Mouse (Mus musculus) liver, embryonic 14.5 days (tissue): Measurements from ENCODE around the gene Plpp3.

ENCODE experiments used
- CTCF ChIP-seq: IDR thresholded peaks from 2 replicates; pipeline ENCODE4 v1.5.1; 2016; ENCODE audit warnings: antibody characterized with exemption, low read depth, control low read depth
- EP300 ChIP-seq: IDR thresholded peaks from 2 replicates; pipeline ENCODE4 v1.6.1; 2016; ENCODE audit warnings: antibody characterized with exemption, low read depth

DNA sequence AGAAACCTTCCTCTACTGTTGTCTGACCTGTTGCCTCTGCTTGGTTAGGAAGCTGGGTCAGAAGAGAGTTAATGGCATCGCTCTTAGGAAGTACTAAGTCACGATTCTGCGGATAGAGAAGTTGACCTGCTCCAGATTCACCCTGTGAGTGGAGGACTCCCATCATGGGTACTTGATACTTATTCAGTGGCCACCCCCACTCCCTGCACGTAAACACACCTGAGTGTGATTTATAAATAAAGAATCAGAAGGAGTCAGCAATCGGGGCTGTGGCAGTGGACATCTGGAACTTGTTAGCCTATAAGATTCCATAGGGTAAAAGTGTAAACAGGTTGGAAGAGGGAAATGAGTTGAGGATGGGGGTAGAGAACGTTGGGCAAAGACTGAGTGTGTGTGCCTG, 49.0 kb downstream of the Plpp3 start:
- TF ChIP-seq CTCF: no peak
- TF ChIP-seq EP300: no peak
